Mouse (Mus musculus): ENCODE measurements around the gene Usp49. TPM values are rescaled to one million over a fixed set of nuclear protein-coding genes. Genes with fewer than 3 reads are reported as not detected.
"Not testable (repeated sequence)": the region's sequence is repeated elsewhere in the genome, so short reads cannot be mapped to it uniquely, and the experiment has no call there.

The Usp49 gene
- polyA plus RNA-seq, 1 experiment from 2014 or later, result 9.5 TPM

GRCm38 (mm10) chr17:47614018-47614417 is 16.5 kb upstream of the Usp49 start:
- H3K4me3 ChIP-seq, result no peak overlapping the region
- H3K27ac ChIP-seq, result no peak overlapping the region
- H3K9ac ChIP-seq, result no peak overlapping the region
- H3K4me2 ChIP-seq, result no peak overlapping the region
- H3K27me3 ChIP-seq (replicated peaks), result no peaks in the 10 kb centered on the region
- peaks cover 17% of the 10 kb centered on the region; the same call in 1 of the 2 replicates for H3K36me3 ChIP-seq (replicated peaks)
- peaks cover 29% of the 10 kb centered on the region for H3K4me1 ChIP-seq
- no peaks in the 10 kb centered on the region for H3K9me3 ChIP-seq
- 81% methylated on average over 1 of the region's 1 CpGs for WGBS
- ATAC-seq (replicated peaks), result no peak

- Histone ChIP-seq H3K4me1 (peaks cover 14% of the 10 kb centered on the region), H3K4me2 (no peak overlapping the region), H3K4me3 (no peak overlapping the region), H3K27me3 (replicated peaks) (no peaks in the 10 kb centered on the region), H3K9me3 (no peaks in the 10 kb centered on the region), H3K36me3 (replicated peaks) (peaks cover 20% of the 10 kb centered on the region; the same call in 1 of the 2 replicates), H3K27ac (no peak overlapping the region), H3K9ac (no peak overlapping the region)
- no peak for ATAC-seq (replicated peaks)
- 97% methylated on average over 8 of the region's 8 CpGs for WGBS
Measured at GRCm38 (mm10) chr17:47616119-47616518, 14.4 kb upstream of the Usp49 start.

- peaks cover 25% of the 10 kb centered on the region; the same call in 1 of the 2 replicates for H3K36me3 ChIP-seq (replicated peaks)
- WGBS, result 89% methylated on average over 4 of the region's 4 CpGs
Measured at GRCm38 (mm10) chr17:47616652-47617051, 13.8 kb upstream of the Usp49 start.

GRCm38 (mm10) chr17:47617605-47618307 is 12.7 kb upstream of the Usp49 start:
- WGBS, result 94% methylated on average over 9 of the region's 9 CpGs
- ATAC-seq (replicated peaks), result no peak
- Histone ChIP-seq H3K9me3 (no peaks in the 10 kb centered on the region), H3K27me3 (replicated peaks) (no peaks in the 10 kb centered on the region), H3K4me3 (no peak overlapping the region), H3K36me3 (replicated peaks) (peaks cover 35% of the 10 kb centered on the region), H3K9ac (no peak overlapping the region), H3K27ac (no peak overlapping the region), H3K4me2 (no peak overlapping the region), H3K4me1 (peaks cover 4% of the 10 kb centered on the region)

More at GRCm38 (mm10) chr17:47616652-47617051, 13.8 kb upstream of the Usp49 start:
- no peaks in the 10 kb centered on the region for H3K9me3 ChIP-seq
- no peaks in the 10 kb centered on the region for H3K27me3 ChIP-seq (replicated peaks)
- H3K4me2 ChIP-seq, result no peak overlapping the region
- no peak overlapping the region for H3K9ac ChIP-seq
- ATAC-seq (replicated peaks), result no peak
- H3K4me3 ChIP-seq, result no peak overlapping the region
- peaks cover 14% of the 10 kb centered on the region for H3K4me1 ChIP-seq
- no peak overlapping the region for H3K27ac ChIP-seq

GRCm38 (mm10) chr17:47618556-47619311 is 11.8 kb upstream of the Usp49 start:
- Histone ChIP-seq H3K27me3 (replicated peaks) (no peaks in the 10 kb centered on the region), H3K27ac (no peak overlapping the region), H3K4me1 (no peaks in the 10 kb centered on the region), H3K36me3 (replicated peaks) (peaks cover 38% of the 10 kb centered on the region), H3K9me3 (no peaks in the 10 kb centered on the region), H3K4me3 (no peak overlapping the region), H3K4me2 (no peak overlapping the region), H3K9ac (no peak overlapping the region)
- no peak for ATAC-seq (replicated peaks)
- 91% methylated on average over 13 of the region's 13 CpGs for WGBS

GRCm38 (mm10) chr17:47622912-47623554 is 7.5 kb upstream of the Usp49 start:
- peaks cover 40% of the 10 kb centered on the region for H3K36me3 ChIP-seq (replicated peaks)
- H3K9me3 ChIP-seq, result no peaks in the 10 kb centered on the region
- no peak overlapping the region for H3K27ac ChIP-seq
- 87% methylated on average over 14 of the region's 14 CpGs for WGBS
- no peaks in the 10 kb centered on the region for H3K27me3 ChIP-seq (replicated peaks)
- H3K4me3 ChIP-seq, result no peak overlapping the region
- no peaks in the 10 kb centered on the region for H3K4me1 ChIP-seq
- no peak overlapping the region for H3K4me2 ChIP-seq
- no peak overlapping the region for H3K9ac ChIP-seq
- ATAC-seq (replicated peaks), result no peak

- not testable (repeated sequence) for H3K9ac ChIP-seq; H3K4me2 ChIP-seq; H3K4me1 ChIP-seq; H3K4me3 ChIP-seq; ATAC-seq (replicated peaks); H3K9me3 ChIP-seq; H3K27me3 ChIP-seq (replicated peaks); H3K27ac ChIP-seq
- peaks cover 34% of the 10 kb centered on the region for H3K36me3 ChIP-seq (replicated peaks)
- 92% methylated on average over 4 of the region's 5 CpGs for WGBS
Measured at GRCm38 (mm10) chr17:47624572-47624971, 5.9 kb upstream of the Usp49 start.

- Histone ChIP-seq H3K27me3 (replicated peaks) (no peaks in the 10 kb centered on the region), H3K36me3 (replicated peaks) (peaks cover 34% of the 10 kb centered on the region), H3K4me1 (peaks cover 8% of the 10 kb centered on the region), H3K27ac (no peak overlapping the region), H3K4me2 (no peak overlapping the region), H3K4me3 (no peak overlapping the region), H3K9ac (no peak overlapping the region), H3K9me3 (no peaks in the 10 kb centered on the region)
- ATAC-seq (replicated peaks), result no peak
- WGBS, result 99% methylated on average over 2 of the region's 2 CpGs
Measured at GRCm38 (mm10) chr17:47625088-47625487, 5.4 kb upstream of the Usp49 start.

- H3K36me3 ChIP-seq (replicated peaks), result peaks cover 32% of the 10 kb centered on the region
- ATAC-seq (replicated peaks), result no peak
- H3K27ac ChIP-seq, result no peak overlapping the region
- H3K4me1 ChIP-seq, result peaks cover 14% of the 10 kb centered on the region
- no peak overlapping the region for H3K9ac ChIP-seq
- no peak overlapping the region for H3K4me2 ChIP-seq
- no peaks in the 10 kb centered on the region for H3K27me3 ChIP-seq (replicated peaks)
- WGBS, result 94% methylated on average over 5 of the region's 5 CpGs
- no peak overlapping the region for H3K4me3 ChIP-seq
- no peaks in the 10 kb centered on the region for H3K9me3 ChIP-seq
Measured at GRCm38 (mm10) chr17:47626031-47626430, 4.5 kb upstream of the Usp49 start.

GRCm38 (mm10) chr17:47627791-47628190 is 2.7 kb upstream of the Usp49 start:
- Histone ChIP-seq H3K4me3 (no peak overlapping the region), H3K4me2 (no peak overlapping the region), H3K27me3 (replicated peaks) (no peaks in the 10 kb centered on the region), H3K4me1 (peaks cover 30% of the 10 kb centered on the region), H3K9ac (no peak overlapping the region), H3K36me3 (replicated peaks) (peaks cover 16% of the 10 kb centered on the region), H3K9me3 (no peaks in the 10 kb centered on the region), H3K27ac (no peak overlapping the region)
- no peak for ATAC-seq (replicated peaks)
- 92% methylated on average over 2 of the region's 2 CpGs for WGBS

GRCm38 (mm10) chr17:47628851-47629676 is 1.4 kb upstream of the Usp49 start:
- Histone ChIP-seq H3K9me3 (no peaks in the 10 kb centered on the region), H3K4me2 (peak overlapping the region; percentile 81), H3K27ac (peak overlapping the region; percentile 97), H3K36me3 (replicated peaks) (peaks cover 7% of the 10 kb centered on the region; the same call in 1 of the 2 replicates), H3K27me3 (replicated peaks) (no peaks in the 10 kb centered on the region), H3K4me1 (peaks cover 35% of the 10 kb centered on the region), H3K9ac (peak overlapping the region; percentile 77), H3K4me3 (peak overlapping the region; percentile 75)
- under 1% methylated on average over 63 of the region's 63 CpGs for WGBS
- peak; percentile 95 for ATAC-seq (replicated peaks)

Data from midbrain, embryonic 15.5 days (tissue).